Mouse (Mus musculus) heart, postnatal 0 days (tissue): ENCODE results near the gene Dok7.

Source experiments
- CTCF ChIP-seq: IDR thresholded peaks from 2 replicates; pipeline ENCODE4 v1.5.1; 2016; ENCODE audit warnings: antibody characterized with exemption, control low read depth, low read depth
- EP300 ChIP-seq: IDR thresholded peaks from 2 replicates; pipeline ENCODE4 v1.6.1; 2016; ENCODE audit warnings: antibody characterized with exemption, low read depth

DNA sequence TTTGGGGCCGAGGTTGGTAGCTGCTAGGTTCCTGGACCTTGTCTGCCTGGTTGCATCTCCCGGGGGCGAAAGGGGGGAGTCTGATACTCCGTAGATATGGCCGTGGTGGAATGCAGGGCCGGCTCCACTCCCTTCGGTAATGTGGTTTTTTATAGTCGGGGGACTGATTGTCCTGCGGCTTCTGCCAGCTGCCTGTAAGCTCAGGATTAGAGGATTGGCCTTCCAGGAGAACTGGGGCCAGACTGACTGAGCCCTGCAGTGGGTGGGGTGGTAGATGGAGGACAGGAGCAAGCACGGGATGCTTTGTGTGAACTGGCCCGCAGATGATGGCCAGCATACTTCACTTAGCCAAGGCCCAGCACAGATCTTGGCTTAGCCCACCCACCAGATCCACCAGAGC, 16.7 kb downstream of the Dok7 start:
- TF ChIP-seq CTCF (no peak), EP300 (no peak)
